Mouse (Mus musculus): Measurements from ENCODE around the gene Klf16. TPM values are rescaled to one million over a fixed set of nuclear protein-coding genes. Genes with fewer than 3 reads are reported as not detected.

The Klf16 gene
- polyA plus RNA-seq, 1 experiment from 2014 or later = 11.8 TPM

- no peaks in the 10 kb centered on the region for H3K4me1 ChIP-seq (ENCODE audit: insufficient read depth)
- H3K4me3 ChIP-seq (ENCODE audit: low read depth, low read length) = no peak overlapping the region
Measured at GRCm38 (mm10) chr10:80549279-80549678, 27.8 kb downstream of the Klf16 start.

GRCm38 (mm10) chr10:80548428-80549006, 28.6 kb downstream of the Klf16 start:
- Histone ChIP-seq H3K9ac (no peak overlapping the region), H3K27ac (ENCODE audit: low read depth) (no peak overlapping the region), H3K36me3 (ENCODE audit: insufficient read depth) (peaks cover 72% of the 10 kb centered on the region), H3K9me3 (ENCODE audit: low read depth, low read length) (no peaks in the 10 kb centered on the region), H3K4me1 (ENCODE audit: insufficient read depth) (no peaks in the 10 kb centered on the region), H3K4me3 (ENCODE audit: low read depth, low read length) (no peak overlapping the region), H3K4me2 (no peak overlapping the region), H3K27me3 (ENCODE audit: insufficient read depth, low read length) (no peaks in the 10 kb centered on the region)
- TF ChIP-seq CTCF (IDR thresholded peaks at IDR 0.05; ENCODE audit: low read depth) = peak; percentile 83
- ATAC-seq (ENCODE audit: insufficient read depth) = peak; percentile 61; the same call in 1 of the 2 replicates
- 76% methylated on average over 10 of the region's 10 CpGs for WGBS
- DNase-seq = peak; percentile 77

More at GRCm38 (mm10) chr10:80549279-80549678, 27.8 kb downstream of the Klf16 start:
- no peak for ATAC-seq (ENCODE audit: insufficient read depth)
- Histone ChIP-seq H3K36me3 (ENCODE audit: insufficient read depth) (peaks cover 65% of the 10 kb centered on the region), H3K27ac (ENCODE audit: low read depth) (no peak overlapping the region), H3K9ac (no peak overlapping the region), H3K4me2 (no peak overlapping the region), H3K9me3 (ENCODE audit: low read depth, low read length) (no peaks in the 10 kb centered on the region), H3K27me3 (ENCODE audit: insufficient read depth, low read length) (no peaks in the 10 kb centered on the region)
- 90% methylated on average over 21 of the region's 21 CpGs for WGBS
- no peak for DNase-seq
- TF ChIP-seq CTCF (IDR thresholded peaks at IDR 0.05; ENCODE audit: low read depth) = no peak

GRCm38 (mm10) chr10:80547539-80547938, 29.6 kb downstream of the Klf16 start:
- Histone ChIP-seq H3K27ac (ENCODE audit: low read depth) (no peak overlapping the region), H3K9ac (no peak overlapping the region), H3K9me3 (ENCODE audit: low read depth, low read length) (no peaks in the 10 kb centered on the region), H3K4me1 (ENCODE audit: insufficient read depth) (no peaks in the 10 kb centered on the region), H3K27me3 (ENCODE audit: insufficient read depth, low read length) (no peaks in the 10 kb centered on the region), H3K4me3 (ENCODE audit: low read depth, low read length) (no peak overlapping the region), H3K4me2 (no peak overlapping the region), H3K36me3 (ENCODE audit: insufficient read depth) (peaks cover 82% of the 10 kb centered on the region)
- DNase-seq (no peak), ATAC-seq (ENCODE audit: insufficient read depth) (no peak)
- no peak for TF ChIP-seq CTCF (IDR thresholded peaks at IDR 0.05; ENCODE audit: low read depth)
- 88% methylated on average over 15 of the region's 15 CpGs for WGBS

GRCm38 (mm10) chr10:80546945-80547344, 30.2 kb downstream of the Klf16 start:
- Histone ChIP-seq H3K9ac (no peak overlapping the region), H3K9me3 (ENCODE audit: low read depth, low read length) (no peaks in the 10 kb centered on the region), H3K36me3 (ENCODE audit: insufficient read depth) (peaks cover 88% of the 10 kb centered on the region), H3K4me2 (no peak overlapping the region), H3K27ac (ENCODE audit: low read depth) (no peak overlapping the region), H3K4me3 (ENCODE audit: low read depth, low read length) (no peak overlapping the region), H3K27me3 (ENCODE audit: insufficient read depth, low read length) (no peaks in the 10 kb centered on the region), H3K4me1 (ENCODE audit: insufficient read depth) (no peaks in the 10 kb centered on the region)
- TF ChIP-seq CTCF (IDR thresholded peaks at IDR 0.05; ENCODE audit: low read depth) = no peak
- no peak for ATAC-seq (ENCODE audit: insufficient read depth)
- DNase-seq = no peak
- 93% methylated on average over 4 of the region's 4 CpGs for WGBS

GRCm38 (mm10) chr10:80545590-80545989, 31.5 kb downstream of the Klf16 start:
- Histone ChIP-seq H3K9me3 (ENCODE audit: low read depth, low read length) (no peaks in the 10 kb centered on the region), H3K27ac (ENCODE audit: low read depth) (no peak overlapping the region), H3K4me2 (no peak overlapping the region), H3K27me3 (ENCODE audit: insufficient read depth, low read length) (no peaks in the 10 kb centered on the region), H3K4me1 (ENCODE audit: insufficient read depth) (no peaks in the 10 kb centered on the region), H3K36me3 (ENCODE audit: insufficient read depth) (peaks cover 95% of the 10 kb centered on the region), H3K4me3 (ENCODE audit: low read depth, low read length) (no peak overlapping the region), H3K9ac (no peak overlapping the region)
- DNase-seq = no peak
- TF ChIP-seq CTCF (IDR thresholded peaks at IDR 0.05; ENCODE audit: low read depth) = no peak
- ATAC-seq (ENCODE audit: insufficient read depth) = no peak
- 85% methylated on average over 8 of the region's 8 CpGs for WGBS

GRCm38 (mm10) chr10:80543873-80544272, 33.2 kb downstream of the Klf16 start:
- Histone ChIP-seq H3K27me3 (ENCODE audit: insufficient read depth, low read length) (no peaks in the 10 kb centered on the region), H3K4me1 (ENCODE audit: insufficient read depth) (peaks cover 2% of the 10 kb centered on the region; the same call in 1 of the 2 replicates), H3K9ac (no peak overlapping the region), H3K4me2 (no peak overlapping the region), H3K9me3 (ENCODE audit: low read depth, low read length) (no peaks in the 10 kb centered on the region), H3K4me3 (ENCODE audit: low read depth, low read length) (no peak overlapping the region), H3K27ac (ENCODE audit: low read depth) (no peak overlapping the region), H3K36me3 (ENCODE audit: insufficient read depth) (peaks cover 79% of the 10 kb centered on the region)
- ATAC-seq (ENCODE audit: insufficient read depth) (no peak), DNase-seq (no peak)
- WGBS = 90% methylated on average over 14 of the region's 14 CpGs
- no peak for TF ChIP-seq CTCF (IDR thresholded peaks at IDR 0.05; ENCODE audit: low read depth)

GRCm38 (mm10) chr10:80539493-80539892, 37.6 kb downstream of the Klf16 start:
- H3K4me3 ChIP-seq (ENCODE audit: low read depth, low read length) = no peak overlapping the region
- H3K4me2 ChIP-seq = 0 out of 2 replicates have a peak overlapping the region, but pooled peaks have one; percentile 56
- peak; percentile 39 for DNase-seq
- H3K27ac ChIP-seq (ENCODE audit: low read depth) = no peak overlapping the region
- H3K27me3 ChIP-seq (ENCODE audit: insufficient read depth, low read length) = peaks cover 15% of the 10 kb centered on the region; the same call in 1 of the 2 replicates
- H3K9me3 ChIP-seq (ENCODE audit: low read depth, low read length) = no peaks in the 10 kb centered on the region
- WGBS = 41% methylated on average over 5 of the region's 5 CpGs
- H3K4me1 ChIP-seq (ENCODE audit: insufficient read depth) = peaks cover 4% of the 10 kb centered on the region; the same call in 1 of the 2 replicates
- no peak overlapping the region for H3K9ac ChIP-seq
- TF ChIP-seq CTCF (IDR thresholded peaks at IDR 0.05; ENCODE audit: low read depth) = no peak
- peaks cover 36% of the 10 kb centered on the region for H3K36me3 ChIP-seq (ENCODE audit: insufficient read depth)
- peak; percentile 19; the same call in 1 of the 2 replicates for ATAC-seq (ENCODE audit: insufficient read depth)

Data from lung, embryonic 14.5 days (tissue).